Mouse (Mus musculus) C2C12 (cell line): ENCODE measurements at regions not wholly inside any gene's neighbourhood (a gene's known extent, or its start where the extent isn't known, plus 50 kb on each side); places are given as distances from the start of the nearest gene placed in this dataset.
A peak's percentile ranks its signal among the peaks of the same experiment; 100 is the strongest.

ENCODE experiments used
- H3K27me3 ChIP-seq: one replicate; pipeline ENCODE4 v1.6.1; 2011; ENCODE audit not compliant: control insufficient read depth, insufficient read depth, insufficient read length
- H3K36me3 ChIP-seq: one replicate; pipeline ENCODE4 v1.6.1; 2011; ENCODE audit not compliant: control insufficient read depth, insufficient read depth
- H3K4me3 ChIP-seq: one replicate; pipeline ENCODE4 v1.5.1; 2011; ENCODE audit warnings: mild to moderate bottlenecking, control low read depth; ENCODE audit not compliant: poor library complexity, insufficient read depth, severe bottlenecking
- H3K79me2 ChIP-seq: one replicate; pipeline ENCODE4 v1.6.1; 2011; ENCODE audit not compliant: control insufficient read depth, insufficient read depth
- H3K79me3 ChIP-seq: one replicate; pipeline ENCODE4 v1.6.1; 2011; ENCODE audit warnings: low read depth, control low read depth
- H3ac ChIP-seq: one replicate; pipeline ENCODE3; 2011; ENCODE audit warnings: low read depth; ENCODE audit not compliant: control insufficient read depth, insufficient read length
- CEBPB ChIP-seq: IDR thresholded peaks from one replicate; pipeline ENCODE4 v1.6.1; 2011; ENCODE audit warnings: low read depth, mild to moderate bottlenecking, control low read depth, moderate library complexity
- CTCF ChIP-seq: IDR thresholded peaks from one replicate; pipeline ENCODE4 v1.5.1; 2011; ENCODE audit not compliant: control insufficient read depth, insufficient read depth, insufficient read length
- FOSL1 ChIP-seq: IDR thresholded peaks from one replicate; pipeline ENCODE4 v1.8.0; 2011; ENCODE audit warnings: mild to moderate bottlenecking, low read length; ENCODE audit not compliant: poor library complexity, insufficient read depth, severe bottlenecking
- MAX ChIP-seq: IDR thresholded peaks from one replicate; pipeline ENCODE4 v1.6.1; 2011; ENCODE audit warnings: mild to moderate bottlenecking, control low read depth
- MYOD1 ChIP-seq: IDR thresholded peaks from one replicate; pipeline ENCODE4 v1.6.1; 2011; ENCODE audit warnings: low read depth; ENCODE audit not compliant: control insufficient read depth, insufficient read length
- MYOG ChIP-seq: IDR thresholded peaks from one replicate; pipeline ENCODE4 v1.6.1; 2011; ENCODE audit not compliant: control insufficient read depth, insufficient read length; ENCODE audit errors: extremely low read depth
- USF1 ChIP-seq: IDR thresholded peaks from one replicate; pipeline ENCODE4 v1.6.1; 2011; ENCODE audit warnings: low read depth, mild to moderate bottlenecking, control low read depth, moderate library complexity

DNA sequence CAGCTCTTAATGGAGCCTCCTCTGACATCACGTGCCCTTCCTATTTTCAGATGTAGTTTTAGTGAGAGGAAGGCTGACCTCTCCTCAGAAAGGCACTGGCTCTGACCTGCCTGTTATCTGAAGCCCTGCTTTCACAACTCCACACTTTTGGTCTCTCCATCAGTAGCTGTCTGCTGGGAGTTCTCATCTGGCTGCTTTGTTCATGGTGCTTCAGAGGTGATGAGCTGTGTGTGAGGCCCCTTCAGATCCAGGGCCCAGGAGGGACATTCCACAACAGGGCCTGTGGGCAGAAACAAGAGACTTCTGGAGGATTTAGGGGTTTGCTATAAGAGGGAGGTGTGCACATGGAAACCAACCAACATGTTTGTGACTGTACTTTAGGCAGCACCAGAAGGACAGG, 50.8 kb upstream of the Fhl2 start:
- H3ac ChIP-seq: no peak overlapping the region
- no peak for TF ChIP-seq CTCF
- TF ChIP-seq FOSL1: no peak
- TF ChIP-seq MAX: no peak
- no peak for TF ChIP-seq CEBPB
- no peak for TF ChIP-seq USF1
- no peak for TF ChIP-seq MYOD1
- no peak for TF ChIP-seq MYOG
- H3K4me3 ChIP-seq: no peak overlapping the region
- H3K79me3 ChIP-seq: no peaks in the 10 kb centered on the region
- no peaks in the 10 kb centered on the region for H3K36me3 ChIP-seq
- H3K79me2 ChIP-seq: no peaks in the 10 kb centered on the region
- H3K27me3 ChIP-seq: no peaks in the 10 kb centered on the region

GRCm38 (mm10) chr1:43250281-43250680, 53.5 kb upstream of the Fhl2 start:
- Histone ChIP-seq H3K79me2 (no peaks in the 10 kb centered on the region), H3ac (no peak overlapping the region), H3K4me3 (no peak overlapping the region), H3K36me3 (no peaks in the 10 kb centered on the region), H3K79me3 (no peaks in the 10 kb centered on the region), H3K27me3 (no peaks in the 10 kb centered on the region)
- TF ChIP-seq MYOG (no peak), FOSL1 (no peak), USF1 (no peak), MAX (no peak), CTCF (no peak), MYOD1 (no peak), CEBPB (no peak)

DNA sequence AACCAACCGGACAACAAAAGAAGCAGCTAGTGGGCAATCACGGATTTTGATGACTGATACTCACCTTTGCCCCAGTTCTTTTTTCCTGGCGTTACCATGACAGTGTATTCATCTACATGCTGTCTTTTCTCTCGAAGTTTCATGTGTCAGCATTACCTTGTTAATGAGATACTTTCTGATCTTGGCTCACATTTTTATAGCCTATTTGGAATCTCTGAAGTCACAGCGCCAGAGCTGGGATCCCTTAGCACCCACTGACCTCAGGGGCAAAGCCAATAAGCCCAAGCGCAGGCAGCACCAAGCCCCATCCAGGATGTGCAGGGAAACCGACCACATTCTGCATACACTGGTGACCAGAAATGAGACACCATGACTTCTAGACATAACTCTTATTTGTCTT, 54.6 kb upstream of the Fhl2 start:
- Histone ChIP-seq H3K4me3 (no peak overlapping the region), H3ac (no peak overlapping the region), H3K79me2 (no peaks in the 10 kb centered on the region), H3K27me3 (no peaks in the 10 kb centered on the region), H3K79me3 (no peaks in the 10 kb centered on the region), H3K36me3 (no peaks in the 10 kb centered on the region)
- TF ChIP-seq MYOG (no peak), FOSL1 (no peak), CEBPB (no peak), CTCF (no peak), MYOD1 (no peak), USF1 (no peak), MAX (no peak)

GRCm38 (mm10) chr1:43254129-43254528, 57.3 kb upstream of the Fhl2 start:
- Histone ChIP-seq H3K27me3 (no peaks in the 10 kb centered on the region), H3K79me3 (no peaks in the 10 kb centered on the region), H3ac (no peak overlapping the region), H3K36me3 (no peaks in the 10 kb centered on the region), H3K4me3 (no peak overlapping the region), H3K79me2 (no peaks in the 10 kb centered on the region)
- TF ChIP-seq MAX (no peak), USF1 (no peak)

DNA sequence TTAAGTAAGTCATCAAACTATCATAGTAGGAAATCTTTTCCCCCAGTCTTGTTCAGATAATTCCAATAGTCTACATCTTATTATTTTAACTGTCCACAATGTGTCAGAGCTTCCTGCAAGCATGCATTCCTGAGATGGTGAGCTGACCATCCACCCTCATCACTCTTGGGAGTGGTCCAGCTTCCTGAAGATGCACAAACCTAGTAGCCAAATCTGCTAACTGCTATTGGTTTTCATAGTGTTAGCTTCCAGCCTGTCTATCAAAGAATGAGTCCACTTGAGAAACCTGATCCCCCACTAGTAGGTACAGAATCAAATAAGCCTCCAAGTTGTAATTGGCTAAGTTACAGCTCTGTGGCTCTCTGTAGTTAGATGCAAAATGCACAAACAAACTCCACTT, 59.3 kb upstream of the Fhl2 start:
- no peak overlapping the region for H3K4me3 ChIP-seq
- H3K36me3 ChIP-seq: no peaks in the 10 kb centered on the region
- H3ac ChIP-seq: no peak overlapping the region
- peak; percentile 23 for TF ChIP-seq MAX
- no peak for TF ChIP-seq CTCF
- TF ChIP-seq CEBPB: no peak
- TF ChIP-seq USF1: no peak
- TF ChIP-seq FOSL1: no peak
- TF ChIP-seq MYOG: no peak
- TF ChIP-seq MYOD1: no peak
- H3K79me2 ChIP-seq: no peaks in the 10 kb centered on the region
- no peaks in the 10 kb centered on the region for H3K79me3 ChIP-seq
- no peaks in the 10 kb centered on the region for H3K27me3 ChIP-seq

DNA sequence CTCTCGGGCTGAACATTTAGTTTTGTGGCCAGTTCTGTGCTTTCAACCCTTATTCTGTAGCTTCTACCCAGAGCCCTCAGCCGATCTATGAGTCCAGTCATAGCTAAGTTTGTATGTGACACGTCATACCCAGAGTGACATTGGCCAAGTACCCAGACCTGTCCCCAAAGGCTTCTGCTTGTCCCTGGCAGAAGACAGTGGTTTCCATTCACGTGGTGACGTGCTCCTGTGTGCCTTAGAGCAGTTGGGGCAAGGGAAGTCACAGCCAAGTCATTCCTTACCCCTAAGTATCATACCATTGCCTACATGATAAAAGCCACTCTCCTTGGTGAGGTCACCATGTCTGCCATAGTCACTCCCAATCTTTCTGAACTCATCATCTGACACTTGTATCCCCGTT, 61.1 kb upstream of the Fhl2 start:
- Histone ChIP-seq H3K79me3 (no peaks in the 10 kb centered on the region), H3K36me3 (no peaks in the 10 kb centered on the region), H3ac (no peak overlapping the region), H3K4me3 (no peak overlapping the region), H3K79me2 (no peaks in the 10 kb centered on the region), H3K27me3 (no peaks in the 10 kb centered on the region)
- TF ChIP-seq USF1: no peak
- no peak for TF ChIP-seq FOSL1
- TF ChIP-seq CEBPB: no peak
- no peak for TF ChIP-seq CTCF
- no peak for TF ChIP-seq MYOG
- TF ChIP-seq MAX: no peak
- no peak for TF ChIP-seq MYOD1
